Mouse (Mus musculus): Measurements from ENCODE around the gene Mrpl40.
"Not testable (repeated sequence)": the region's sequence is repeated elsewhere in the genome, so short reads cannot be mapped to it uniquely, and the experiment has no call there.

Mrpl40 gene

GRCm38 (mm10) chr16:18876442-18877308 lies at the start of gene Mrpl40, which contains the start of gene Hira:
Gene Mrpl40, minus strand, starts transcription at chr16:18876862.
Gene Hira, plus strand, starts transcription at chr16:18877037.
- DNase-seq (ENCODE audit: low read depth, low spot score), result peak; percentile 76

DNA sequence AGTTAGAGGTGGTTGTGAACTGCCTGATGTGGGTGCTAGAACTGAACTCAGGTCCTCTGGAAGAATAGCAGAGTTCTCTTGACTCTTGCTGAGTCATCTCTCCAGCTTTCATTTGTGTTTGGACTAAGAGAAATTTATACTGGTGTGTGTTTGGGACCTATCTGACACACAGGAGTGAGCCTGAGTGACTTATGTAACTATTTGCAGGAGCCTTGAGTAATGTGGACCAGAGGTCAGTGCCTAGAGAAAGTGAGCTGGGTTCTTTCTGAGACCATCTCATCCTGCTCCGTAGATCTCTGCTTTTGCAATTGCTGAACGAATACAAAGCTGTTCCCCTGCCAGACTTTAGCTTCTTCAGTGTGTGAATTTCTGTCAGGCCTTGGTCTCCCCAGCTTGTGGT lies 45.1 kb upstream of the Mrpl40 start:
- no peak for DNase-seq (ENCODE audit: low read depth, low spot score)

DNA sequence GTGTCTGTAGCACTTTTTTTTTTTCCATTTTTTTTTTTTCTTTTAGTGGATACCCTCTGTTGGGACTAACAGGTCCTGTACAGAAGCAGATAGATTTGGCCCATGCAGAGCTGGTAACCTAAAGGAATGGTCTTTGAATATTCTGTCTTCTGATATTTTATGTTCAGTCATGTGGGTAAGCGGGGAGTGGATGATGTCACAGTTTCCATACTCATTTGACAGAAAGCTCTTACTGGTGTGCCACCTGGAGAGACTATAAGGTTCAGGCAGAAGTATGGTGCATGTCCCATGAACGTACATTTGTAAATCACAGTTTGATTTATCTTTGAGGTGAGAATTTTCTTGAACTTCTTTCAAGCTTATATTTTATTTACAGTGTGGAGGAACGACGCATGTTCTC lies 39.4 kb upstream of the Mrpl40 start:
- DNase-seq (ENCODE audit: low read depth, low spot score), result no peak

- no peak for DNase-seq (ENCODE audit: low read depth, low spot score)
Observed at GRCm38 (mm10) chr16:18905648-18906047, 29.0 kb upstream of the Mrpl40 start.

DNA sequence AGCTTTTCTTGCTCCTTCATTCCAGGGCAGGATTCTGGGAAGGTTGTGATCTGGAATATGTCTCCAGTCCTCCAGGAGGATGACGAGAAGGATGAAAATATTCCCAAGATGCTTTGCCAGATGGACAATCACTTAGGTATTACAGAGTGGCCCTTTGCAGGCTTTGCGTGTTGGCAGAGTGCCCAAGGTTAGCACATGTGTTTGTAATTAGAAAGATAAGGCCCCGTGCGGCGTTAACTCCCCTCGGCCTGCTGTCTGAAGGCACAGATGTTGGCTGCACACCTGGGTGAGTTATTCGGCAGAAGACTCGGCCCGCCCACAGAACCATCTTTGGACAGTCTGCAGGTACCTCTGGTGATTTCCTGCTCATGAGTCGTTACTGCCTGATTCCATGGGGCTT lies 19.8 kb upstream of the Mrpl40 start:
- no peak for DNase-seq (ENCODE audit: low read depth, low spot score)

DNA sequence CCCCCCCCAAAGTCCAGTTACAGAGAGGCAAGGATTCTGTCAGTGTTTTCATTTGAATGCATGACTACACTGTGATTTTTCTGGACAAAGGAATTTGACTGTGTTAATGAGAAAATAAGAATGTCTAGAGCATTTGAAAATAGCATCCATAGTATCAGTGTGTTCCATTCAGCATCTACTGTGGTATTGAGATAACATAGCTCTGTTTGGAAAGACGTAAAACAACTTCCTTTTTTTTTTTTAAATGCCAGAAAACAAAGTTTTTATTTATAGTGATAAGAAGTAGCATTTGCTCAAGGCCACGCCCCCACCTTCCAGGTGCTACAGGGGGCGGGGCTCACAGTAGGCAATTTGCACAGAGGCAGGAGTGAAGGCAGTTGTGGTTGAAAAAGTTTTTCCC lies 18.6 kb upstream of the Mrpl40 start:
- DNase-seq (ENCODE audit: low read depth, low spot score), result no peak

GRCm38 (mm10) chr16:18893840-18894372 lies 17.2 kb upstream of the Mrpl40 start:
- DNase-seq (ENCODE audit: low read depth, low spot score), result no peak

- no peak for DNase-seq (ENCODE audit: low read depth, low spot score)
Observed at GRCm38 (mm10) chr16:18884044-18884443, 7.4 kb upstream of the Mrpl40 start.

DNA sequence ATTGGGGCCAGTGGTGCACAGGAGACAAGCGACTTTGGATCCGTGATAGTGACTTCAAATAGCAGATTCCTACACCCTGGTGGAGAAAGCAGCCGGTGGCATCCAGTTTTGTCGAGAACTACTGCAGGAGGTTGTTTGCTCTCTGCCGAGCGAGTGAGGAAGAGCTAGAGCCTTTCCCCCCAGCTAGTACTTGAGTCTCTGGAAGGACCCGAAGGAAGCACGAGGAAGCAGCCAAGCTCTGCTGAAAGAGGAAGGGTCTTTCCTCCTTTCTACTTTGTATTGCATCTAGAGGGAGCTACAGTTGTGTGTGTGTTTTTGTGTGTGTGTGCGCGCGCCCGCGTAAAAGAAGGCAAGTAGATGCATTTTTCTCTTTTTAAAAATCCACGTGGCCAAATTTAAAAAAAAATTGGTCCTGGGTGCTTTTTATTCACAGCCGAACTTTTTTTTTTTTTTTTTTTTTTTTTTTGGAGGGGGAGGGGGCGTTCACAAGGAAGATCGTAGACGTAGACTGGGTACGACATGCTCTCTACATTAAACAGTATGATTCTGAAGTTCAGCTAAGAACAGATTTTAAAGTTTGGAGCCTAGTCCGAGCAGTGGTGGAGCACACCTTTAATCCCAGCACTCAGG lies 1.5 kb upstream of the Mrpl40 start:
- DNase-seq (ENCODE audit: low read depth, low spot score), result no peak

- peak; percentile 42 for DNase-seq (ENCODE audit: low read depth, low spot score)
Observed at GRCm38 (mm10) chr16:18877386-18878090, 876 bp upstream of the Mrpl40 start.

GRCm38 (mm10) chr16:18876091-18876441 lies 596 bp downstream of the Mrpl40 start:
- DNase-seq (ENCODE audit: low read depth, low spot score), result peak; percentile 7

- not testable (repeated sequence) for DNase-seq (ENCODE audit: low read depth, low spot score)
Observed at GRCm38 (mm10) chr16:18870495-18870894, 6.2 kb downstream of the Mrpl40 start.

GRCm38 (mm10) chr16:18860186-18860585 lies 16.5 kb downstream of the Mrpl40 start:
- DNase-seq (ENCODE audit: low read depth, low spot score), result no peak

GRCm38 (mm10) chr16:18858551-18858950 lies 18.1 kb downstream of the Mrpl40 start:
- peak; percentile 74 for DNase-seq (ENCODE audit: low read depth, low spot score)

DNA sequence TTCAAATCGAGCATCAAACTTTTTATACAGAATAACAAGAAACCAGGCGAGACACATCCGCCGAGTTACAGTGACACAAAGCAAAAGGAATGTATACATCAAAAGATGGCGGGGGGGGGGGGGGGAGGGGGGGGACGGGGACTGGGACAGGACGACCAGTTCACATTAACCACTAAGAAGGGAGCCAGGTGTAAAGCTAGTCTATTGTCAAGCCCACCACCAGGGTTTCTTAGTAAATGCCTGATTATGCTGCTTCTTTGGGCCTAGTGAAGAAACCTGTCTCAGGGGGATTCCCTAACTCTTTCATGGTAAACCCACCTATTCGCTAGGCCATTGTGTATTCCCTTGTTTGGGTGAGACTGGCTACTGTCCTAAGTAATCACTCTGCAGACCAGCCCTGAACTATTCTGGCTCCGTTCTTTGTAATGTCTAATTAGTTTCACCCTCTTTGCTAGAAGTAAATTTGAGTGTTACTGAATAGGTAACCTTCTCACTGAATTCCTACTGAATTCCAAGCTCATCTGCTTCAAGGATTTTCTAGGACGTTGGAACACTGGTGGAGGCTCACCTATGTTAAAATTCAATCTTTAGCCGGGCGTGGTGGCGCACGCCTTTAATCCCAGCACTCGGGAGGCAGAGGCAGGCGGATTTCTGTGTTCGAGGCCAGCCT lies 27.0 kb downstream of the Mrpl40 start:
- not testable (repeated sequence) for DNase-seq (ENCODE audit: low read depth, low spot score)

DNA sequence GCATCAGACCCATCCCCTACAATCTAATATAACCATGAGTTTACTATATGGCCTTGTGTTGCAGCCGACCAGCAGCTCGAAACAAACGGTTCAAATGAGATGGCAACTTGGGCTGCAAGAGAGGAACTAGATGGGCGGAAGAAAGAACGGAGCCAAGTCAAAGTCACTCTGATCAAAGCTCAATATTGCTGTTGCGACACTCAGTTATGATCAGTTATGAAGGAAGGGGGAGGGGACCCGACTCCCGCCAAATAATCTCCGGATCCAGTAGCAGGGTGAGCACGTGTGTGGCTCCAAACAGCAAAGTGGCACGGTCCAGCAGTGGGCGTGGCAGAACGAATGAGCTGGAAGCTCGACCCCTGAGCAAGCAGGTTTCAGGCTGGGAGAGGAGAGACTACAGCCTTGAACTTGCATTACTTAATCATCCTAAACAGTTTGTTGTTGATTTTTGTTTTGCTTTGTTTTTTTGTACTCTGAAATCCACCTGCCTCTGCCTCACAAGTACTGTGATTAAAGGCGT lies 30.3 kb downstream of the Mrpl40 start:
- DNase-seq (ENCODE audit: low read depth, low spot score), result no peak

- no peak for DNase-seq (ENCODE audit: low read depth, low spot score)
Observed at GRCm38 (mm10) chr16:18838346-18838745, 38.3 kb downstream of the Mrpl40 start.

DNA sequence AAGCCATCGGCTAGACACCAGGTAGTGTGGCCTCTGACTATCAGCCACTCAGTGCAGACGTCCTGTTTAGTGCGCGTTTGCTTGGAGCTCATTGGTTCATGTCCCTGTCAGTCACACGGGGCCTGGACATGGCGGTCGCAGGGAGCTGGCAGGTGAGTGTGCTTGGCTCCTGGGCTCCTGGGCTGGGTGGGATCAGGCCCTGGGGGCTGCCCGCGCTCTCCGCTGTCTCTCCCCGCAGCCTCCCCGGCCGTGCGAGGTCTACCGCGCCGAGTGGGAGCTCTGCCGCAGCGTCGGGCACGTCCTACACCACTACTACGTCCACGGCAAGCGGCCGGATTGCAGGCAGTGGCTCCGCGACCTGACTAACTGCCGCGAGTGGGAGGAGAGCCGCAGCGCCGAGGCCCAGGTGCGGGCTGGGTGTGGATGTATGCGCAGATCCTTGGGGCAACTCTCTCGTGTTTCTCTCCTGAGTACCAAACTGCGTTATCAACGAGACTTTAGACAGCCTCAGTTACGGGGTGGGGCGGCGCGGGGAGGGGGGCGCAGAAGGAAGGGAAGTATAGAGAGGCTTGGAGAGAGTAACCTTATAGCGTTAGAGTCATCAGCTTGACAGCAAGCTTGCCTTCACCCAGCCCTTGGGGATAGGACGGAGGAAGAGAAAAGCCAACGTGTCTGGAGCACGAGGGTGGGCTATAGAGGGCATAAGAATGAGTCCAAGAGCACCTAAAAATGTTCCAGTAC lies 40.0 kb downstream of the Mrpl40 start, which contains the start of the genes 2510002D24Rik and Gm28539:
Gene 2510002D24Rik, plus strand, starts transcription at position 111 of the 741 bp plus-strand sequence.
Gene Gm28539, plus strand, starts transcription at position 117 of the 741 bp plus-strand sequence.
- DNase-seq (ENCODE audit: low read depth, low spot score), result peak; percentile 85

GRCm38 (mm10) chr16:18836073-18836467 lies 40.6 kb downstream of the Mrpl40 start:
- no peak for DNase-seq (ENCODE audit: low read depth, low spot score)

- DNase-seq (ENCODE audit: low read depth, low spot score), result no peak
Observed at GRCm38 (mm10) chr16:18833486-18833885, 43.2 kb downstream of the Mrpl40 start.
